Mouse (Mus musculus): ENCODE results near the gene Uvrag. TPM values are rescaled to one million over a fixed set of nuclear protein-coding genes. Genes with fewer than 3 reads are reported as not detected.

The Uvrag gene
- polyA plus RNA-seq, 2 experiments, result 9.8 to 16.2 TPM

DNA sequence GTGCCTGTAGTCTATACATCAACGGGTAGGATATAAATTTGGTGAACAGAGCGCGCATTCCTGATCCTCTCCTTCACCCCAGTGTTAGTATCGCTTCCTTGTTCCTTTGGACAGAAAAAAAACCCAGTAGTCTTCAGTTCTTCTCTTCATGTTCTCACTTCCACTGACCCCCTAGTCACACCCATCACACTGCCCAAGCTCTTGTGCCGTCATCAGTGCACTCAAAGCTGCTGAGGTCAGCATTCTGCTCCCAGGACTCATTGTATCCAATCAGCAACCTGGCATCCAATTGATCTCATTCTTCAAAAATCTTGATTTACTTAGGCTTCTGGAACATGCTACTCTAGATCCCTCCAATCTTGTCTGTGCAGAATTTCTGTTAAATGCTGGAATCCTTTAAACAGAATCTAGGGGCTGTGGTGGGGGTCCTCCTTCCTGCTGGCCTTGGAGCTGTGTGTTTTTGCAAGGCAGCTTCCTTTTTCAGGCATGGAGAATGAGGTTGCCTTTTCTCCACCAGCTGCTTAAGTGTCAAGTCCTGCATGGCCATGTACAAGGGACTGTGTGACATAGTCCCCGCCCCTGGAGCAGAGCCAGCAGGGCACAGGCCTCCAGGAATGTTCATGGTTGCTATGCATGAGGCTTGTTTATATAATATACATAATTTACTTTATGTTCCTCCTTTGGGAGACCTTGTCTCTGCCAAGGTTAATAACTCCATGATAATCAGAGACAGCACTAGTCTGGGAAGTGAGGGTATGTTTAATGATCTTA, 88.3 kb downstream of the Uvrag start:
- no peaks in the 10 kb centered on the region for H3K27me3 ChIP-seq (ENCODE audit: control insufficient read depth, insufficient read depth, low read length)
- ATAC-seq (ENCODE audit: low FRiP score, low read depth), result no peak
- no peak overlapping the region for H3K4me3 ChIP-seq (replicated peaks; ENCODE audit: low read length)
- WGBS, result 90% methylated on average over 6 of the region's 6 CpGs
- 0 out of 2 replicates have a peak, but pooled peaks cover 3% of the 10 kb centered on the region for H3K9me3 ChIP-seq (ENCODE audit: control insufficient read depth, low read length)
- H3K4me2 ChIP-seq (replicated peaks; ENCODE audit: low read depth, low read length, severe bottlenecking), result no peak overlapping the region
- TF ChIP-seq POLR2A (IDR thresholded peaks at IDR 0.05; ENCODE audit: borderline replicate concordance, extremely low read depth, insufficient read depth, insufficient read length), result no peak
- DNase-seq (ENCODE audit: low spot score), result no peak
- no peak overlapping the region for H3K27ac ChIP-seq (replicated peaks; ENCODE audit: low read depth, low read length)
- no peak overlapping the region for H3K9ac ChIP-seq (ENCODE audit: low read depth, low read length, severe bottlenecking)
- H3K36me3 ChIP-seq (ENCODE audit: control insufficient read depth, insufficient read depth, low read length), result no peaks in the 10 kb centered on the region
- H3K4me1 ChIP-seq (ENCODE audit: control insufficient read depth, insufficient read depth, low read length), result no peaks in the 10 kb centered on the region

DNA sequence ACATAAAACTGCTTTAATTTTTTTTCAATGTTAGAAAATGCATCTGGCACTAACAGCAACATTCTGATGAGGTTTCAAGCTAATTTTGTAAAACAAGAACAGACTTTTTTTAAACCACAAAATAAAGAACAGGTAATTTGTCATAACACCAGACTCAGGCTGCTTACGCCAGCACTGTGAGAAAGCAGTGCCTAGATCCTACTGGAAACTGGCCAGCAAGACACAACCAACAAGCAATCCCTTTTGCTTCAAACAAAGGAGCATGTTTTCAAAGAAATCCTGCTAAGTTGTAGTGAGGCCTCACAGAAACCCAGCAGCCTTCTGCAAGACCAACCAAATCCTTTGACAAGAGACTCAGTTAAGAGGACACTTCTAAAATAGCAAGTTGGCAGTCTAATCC, 90.1 kb downstream of the Uvrag start:
- 59% methylated on average over 1 of the region's 1 CpGs for WGBS
- no peak overlapping the region for H3K9ac ChIP-seq (ENCODE audit: low read depth, low read length, severe bottlenecking)
- peaks cover 6% of the 10 kb centered on the region; the same call in 1 of the 2 replicates for H3K4me1 ChIP-seq (ENCODE audit: control insufficient read depth, insufficient read depth, low read length)
- DNase-seq (ENCODE audit: low spot score), result no peak
- H3K9me3 ChIP-seq (ENCODE audit: control insufficient read depth, low read length), result 0 out of 2 replicates have a peak, but pooled peaks cover 3% of the 10 kb centered on the region
- H3K36me3 ChIP-seq (ENCODE audit: control insufficient read depth, insufficient read depth, low read length), result no peaks in the 10 kb centered on the region
- H3K4me2 ChIP-seq (replicated peaks; ENCODE audit: low read depth, low read length, severe bottlenecking), result no peak overlapping the region
- no peak for TF ChIP-seq POLR2A (IDR thresholded peaks at IDR 0.05; ENCODE audit: borderline replicate concordance, extremely low read depth, insufficient read depth, insufficient read length)
- ATAC-seq (ENCODE audit: low FRiP score, low read depth), result no peak
- no peak overlapping the region for H3K4me3 ChIP-seq (replicated peaks; ENCODE audit: low read length)
- H3K27me3 ChIP-seq (ENCODE audit: control insufficient read depth, insufficient read depth, low read length), result no peaks in the 10 kb centered on the region
- H3K27ac ChIP-seq (replicated peaks; ENCODE audit: low read depth, low read length), result no peak overlapping the region

DNA sequence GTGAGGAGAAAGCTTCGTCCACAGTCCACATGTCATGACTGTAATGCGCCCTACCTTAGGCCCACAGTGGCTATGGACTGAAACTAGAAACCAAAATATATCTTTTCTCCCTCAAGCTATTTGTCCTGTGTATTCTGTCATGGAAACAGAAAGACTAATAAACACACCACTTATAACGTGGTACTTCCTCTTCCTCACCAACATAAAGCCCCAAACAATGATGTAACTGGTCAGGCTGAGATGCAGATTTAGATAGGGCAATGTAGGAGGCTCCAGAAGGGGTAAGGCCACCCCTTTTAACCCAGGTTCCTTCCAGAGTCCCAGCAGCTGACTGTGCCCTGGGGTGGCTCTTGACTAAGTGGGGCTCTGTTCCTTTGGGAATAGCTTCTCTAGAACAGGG, 91.0 kb downstream of the Uvrag start:
- no peaks in the 10 kb centered on the region for H3K36me3 ChIP-seq (ENCODE audit: control insufficient read depth, insufficient read depth, low read length)
- peaks cover 8% of the 10 kb centered on the region; the same call in 1 of the 2 replicates for H3K4me1 ChIP-seq (ENCODE audit: control insufficient read depth, insufficient read depth, low read length)
- no peak overlapping the region for H3K27ac ChIP-seq (replicated peaks; ENCODE audit: low read depth, low read length)
- H3K9ac ChIP-seq (ENCODE audit: low read depth, low read length, severe bottlenecking), result no peak overlapping the region
- ATAC-seq (ENCODE audit: low FRiP score, low read depth) (no peak), DNase-seq (ENCODE audit: low spot score) (no peak)
- H3K9me3 ChIP-seq (ENCODE audit: control insufficient read depth, low read length), result 0 out of 2 replicates have a peak, but pooled peaks cover 3% of the 10 kb centered on the region
- no peak overlapping the region for H3K4me2 ChIP-seq (replicated peaks; ENCODE audit: low read depth, low read length, severe bottlenecking)
- H3K4me3 ChIP-seq (replicated peaks; ENCODE audit: low read length), result no peak overlapping the region
- no peak for TF ChIP-seq POLR2A (IDR thresholded peaks at IDR 0.05; ENCODE audit: borderline replicate concordance, extremely low read depth, insufficient read depth, insufficient read length)
- H3K27me3 ChIP-seq (ENCODE audit: control insufficient read depth, insufficient read depth, low read length), result no peaks in the 10 kb centered on the region
- WGBS, result 86% methylated on average over 3 of the region's 3 CpGs

DNA sequence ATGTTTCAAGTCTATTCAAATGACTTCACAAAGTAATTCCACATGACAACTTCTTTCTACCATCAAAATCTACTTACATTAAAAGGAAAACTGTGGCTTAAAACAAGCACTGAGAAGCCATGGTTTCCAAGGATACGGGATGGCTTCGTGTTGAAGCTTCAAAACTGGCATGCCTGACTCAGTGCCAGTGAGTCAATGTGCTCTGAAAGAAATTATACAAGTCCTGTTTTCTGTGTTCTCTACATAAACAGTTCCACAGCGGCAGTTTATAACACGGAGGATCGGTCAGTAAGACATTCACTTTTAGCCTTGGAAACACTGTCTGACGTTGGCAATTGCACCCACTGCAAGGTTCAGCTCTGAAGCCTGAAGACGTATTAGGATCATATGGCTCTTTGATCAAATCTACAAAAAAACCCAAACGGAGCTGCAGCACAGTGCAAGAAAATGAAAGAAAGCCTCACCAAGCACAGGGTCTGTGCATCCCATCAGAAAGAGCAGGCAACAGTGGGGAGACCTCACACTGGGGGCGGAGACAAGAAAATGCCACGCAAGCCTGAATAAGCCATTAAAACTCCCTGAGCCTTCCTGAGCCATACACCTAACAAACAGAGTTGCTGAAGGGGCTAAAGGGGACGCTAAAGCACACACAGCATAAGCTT, 94.3 kb downstream of the Uvrag start:
- no peak for TF ChIP-seq POLR2A (IDR thresholded peaks at IDR 0.05; ENCODE audit: borderline replicate concordance, extremely low read depth, insufficient read depth, insufficient read length)
- no peak overlapping the region; the same call in 1 of the 2 replicates for H3K4me2 ChIP-seq (replicated peaks; ENCODE audit: low read depth, low read length, severe bottlenecking)
- H3K36me3 ChIP-seq (ENCODE audit: control insufficient read depth, insufficient read depth, low read length), result no peaks in the 10 kb centered on the region
- H3K9me3 ChIP-seq (ENCODE audit: control insufficient read depth, low read length), result no peaks in the 10 kb centered on the region
- no peaks in the 10 kb centered on the region for H3K27me3 ChIP-seq (ENCODE audit: control insufficient read depth, insufficient read depth, low read length)
- H3K27ac ChIP-seq (replicated peaks; ENCODE audit: low read depth, low read length), result no peak overlapping the region
- DNase-seq (ENCODE audit: low spot score), result no peak
- no peak overlapping the region for H3K9ac ChIP-seq (ENCODE audit: low read depth, low read length, severe bottlenecking)
- 38% methylated on average over 11 of the region's 11 CpGs for WGBS
- H3K4me1 ChIP-seq (ENCODE audit: control insufficient read depth, insufficient read depth, low read length), result peaks cover 8% of the 10 kb centered on the region; the same call in 1 of the 2 replicates
- no peak overlapping the region for H3K4me3 ChIP-seq (replicated peaks; ENCODE audit: low read length)
- no peak for ATAC-seq (ENCODE audit: low FRiP score, low read depth)

DNA sequence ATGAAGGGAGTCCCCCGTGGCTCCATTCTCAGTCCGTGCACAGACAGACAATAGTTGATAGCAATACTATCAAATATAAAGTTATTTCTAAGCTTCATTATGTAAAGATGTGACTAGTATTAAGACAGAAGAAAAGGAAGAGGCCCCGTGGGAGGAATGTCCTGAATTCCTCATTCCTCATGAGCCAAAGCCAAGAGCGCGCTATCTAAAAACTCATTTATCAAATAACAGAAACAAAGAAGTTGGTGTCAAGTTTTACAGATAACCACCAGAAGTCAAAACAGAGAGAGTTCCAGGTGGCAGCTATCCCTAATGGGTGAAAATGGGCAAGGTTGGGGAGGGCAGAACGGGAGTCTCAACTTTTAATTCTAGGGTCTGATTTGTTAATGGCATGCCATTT, 95.4 kb downstream of the Uvrag start:
- no peak for ATAC-seq (ENCODE audit: low FRiP score, low read depth)
- Histone ChIP-seq H3K27ac (replicated peaks; ENCODE audit: low read depth, low read length) (no peak overlapping the region), H3K9ac (ENCODE audit: low read depth, low read length, severe bottlenecking) (no peak overlapping the region), H3K4me1 (ENCODE audit: control insufficient read depth, insufficient read depth, low read length) (peaks cover 8% of the 10 kb centered on the region; the same call in 1 of the 2 replicates), H3K27me3 (ENCODE audit: control insufficient read depth, insufficient read depth, low read length) (no peaks in the 10 kb centered on the region), H3K4me2 (replicated peaks; ENCODE audit: low read depth, low read length, severe bottlenecking) (no peak overlapping the region), H3K9me3 (ENCODE audit: control insufficient read depth, low read length) (no peaks in the 10 kb centered on the region), H3K36me3 (ENCODE audit: control insufficient read depth, insufficient read depth, low read length) (no peaks in the 10 kb centered on the region), H3K4me3 (replicated peaks; ENCODE audit: low read length) (no peak overlapping the region)
- TF ChIP-seq POLR2A (IDR thresholded peaks at IDR 0.05; ENCODE audit: borderline replicate concordance, extremely low read depth, insufficient read depth, insufficient read length), result no peak
- no peak for DNase-seq (ENCODE audit: low spot score)
- 79% methylated on average over 6 of the region's 6 CpGs for WGBS
